Mouse (Mus musculus) G1E (cell line): ENCODE results near the gene Tchhl1. TPM values are rescaled to one million over a fixed set of nuclear protein-coding genes. Genes with fewer than 3 reads are reported as not detected.

Experiments used
- ATAC-seq: 2 replicates; pipeline ENCODE4 v1.8.0; 2016; ENCODE audit warnings: mild to moderate bottlenecking; ENCODE audit not compliant: insufficient number of reproducible peaks, poor library complexity, low FRiP score, severe bottlenecking; ENCODE audit errors: extremely low read depth
- DNase-seq: peaks from one replicate; pipeline ENCODE4 v3.0.0; 2012; ENCODE audit warnings: low spot score
- H3K27me3 ChIP-seq: 2 replicates; pipeline ENCODE4 v1.6.1; 2012; ENCODE audit warnings: mild to moderate bottlenecking, low read length, inconsistent platforms; ENCODE audit not compliant: insufficient read depth
- H3K36me3 ChIP-seq: replicated peaks from 2 replicates; pipeline ENCODE3; 2012; ENCODE audit warnings: mild to moderate bottlenecking, inconsistent platforms
- H3K4me1 ChIP-seq: 2 replicates; pipeline ENCODE4 v1.6.1; 2012; ENCODE audit warnings: low read depth, low read length, inconsistent platforms, mixed read lengths; ENCODE audit not compliant: insufficient read depth
- H3K4me3 ChIP-seq: 2 replicates; pipeline ENCODE4 v1.5.1; 2012; ENCODE audit warnings: low read depth, mild to moderate bottlenecking, inconsistent platforms, low read length, moderate library complexity, mixed read lengths
- H3K9me3 ChIP-seq: replicated peaks from 2 replicates; pipeline ENCODE4 v1.6.1; 2012; ENCODE audit warnings: inconsistent platforms
- CTCF ChIP-seq: IDR thresholded peaks from 2 replicates; pipeline ENCODE4 v1.5.1; 2012; ENCODE audit warnings: low read depth, low read length, inconsistent platforms, mixed read lengths
- GATA1 ChIP-seq: IDR thresholded peaks from 2 replicates; pipeline ENCODE4 v1.6.1; 2012; ENCODE audit warnings: borderline replicate concordance, low read length, inconsistent platforms, mixed read lengths
- GATA2 ChIP-seq: IDR thresholded peaks from 2 replicates; pipeline ENCODE4 v1.6.1; 2012; ENCODE audit warnings: low read depth, low read length, inconsistent platforms, borderline replicate concordance
- POLR2AphosphoS5 ChIP-seq: IDR thresholded peaks from 2 replicates; pipeline ENCODE4 v1.6.1; 2012; ENCODE audit warnings: low read depth, low read length, inconsistent platforms; ENCODE audit not compliant: insufficient replicate concordance
- TAL1 ChIP-seq: conservative IDR thresholded peaks from 2 replicates; pipeline ENCODE4 v1.6.1; 2012; ENCODE audit warnings: low read depth, low read length, inconsistent platforms, mixed read lengths
- polyA plus RNA-seq: library from polyadenylated mRNA; stranded (reverse); fragments of >175 nt; gene quantifications from 2 replicates; pipeline ENCODE4 v1.2.3, GENCODE M21; 2012
- total RNA-seq, 2 experiments: library from RNA; stranded (forward) in 1 of 2; stranded (reverse) in 1 of 2; fragments of 200-1000 nt in 1 of 2; fragments of >200 nt in 1 of 2; fragmentation: Nextera tagmentation in 1 of 2; gene quantifications; 2 replicates each; pipeline ENCODE4 v1.2.3; 2014 to 2017

Tchhl1 gene
- total and polyA plus RNA-seq, 3 experiments, result 0.33 TPM; not detected in 2

DNA sequence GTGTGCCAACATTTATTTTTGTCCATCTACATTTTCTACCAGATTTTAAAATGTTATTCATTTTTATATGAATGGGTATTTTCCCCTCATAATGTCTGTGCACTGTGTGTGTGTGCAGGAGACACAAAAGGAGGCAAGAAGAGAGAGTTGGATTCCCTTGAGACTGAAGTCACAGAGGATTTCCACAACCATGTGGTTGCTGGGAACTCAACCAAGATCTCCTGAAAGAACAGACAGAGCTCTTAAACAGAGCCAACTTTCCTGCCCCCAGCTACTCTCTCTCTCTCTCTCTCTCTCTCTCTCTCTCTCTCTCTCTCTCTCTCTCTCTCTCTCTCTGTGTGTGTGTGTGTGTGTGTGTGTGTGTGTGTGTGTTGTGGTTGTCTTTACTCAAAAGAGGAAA lies 30.6 kb downstream of the Tchhl1 start:
- no peak for TF ChIP-seq CTCF
- ATAC-seq, result no peak
- Histone ChIP-seq H3K27me3 (no peaks in the 10 kb centered on the region), H3K9me3 (no peaks in the 10 kb centered on the region), H3K36me3 (no peaks in the 10 kb centered on the region), H3K4me1 (no peaks in the 10 kb centered on the region), H3K4me3 (no peak overlapping the region)
- no peak for DNase-seq

DNA sequence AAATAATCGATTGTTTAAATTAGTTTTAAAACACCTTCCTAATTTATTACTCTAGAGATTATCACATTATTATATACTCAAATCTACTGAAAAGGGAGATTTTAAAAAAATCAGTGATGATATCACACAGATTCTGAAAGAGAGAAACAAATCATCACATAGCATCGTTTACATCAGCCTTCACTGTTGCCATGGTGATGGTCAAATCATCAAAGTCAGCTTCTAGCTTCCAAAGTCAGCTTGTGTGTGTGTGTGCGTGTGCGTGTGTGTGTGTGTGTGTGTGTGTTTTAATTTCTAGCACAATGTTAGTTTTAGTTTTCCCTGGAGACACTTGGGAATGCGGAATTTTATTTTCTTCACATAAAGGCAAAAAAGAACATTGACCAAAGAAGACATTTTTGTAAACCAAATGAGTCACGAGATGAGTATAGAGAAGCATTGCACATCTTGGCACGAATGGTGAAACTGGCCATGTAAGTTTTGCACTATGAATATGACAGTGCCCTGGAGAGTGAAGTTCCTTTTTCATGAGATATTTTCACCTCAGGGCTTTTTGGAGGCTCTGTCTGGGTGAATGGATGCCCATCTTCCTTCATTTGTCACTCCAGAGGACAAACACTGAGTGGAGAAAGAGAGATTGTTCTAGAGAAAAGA lies 36.1 kb downstream of the Tchhl1 start:
- TF ChIP-seq GATA1, result no peak
- TF ChIP-seq GATA2, result no peak
- Histone ChIP-seq H3K9me3 (peaks cover 11% of the 10 kb centered on the region), H3K27me3 (no peaks in the 10 kb centered on the region), H3K4me3 (no peak overlapping the region), H3K36me3 (no peaks in the 10 kb centered on the region), H3K4me1 (no peaks in the 10 kb centered on the region)
- ATAC-seq (no peak), DNase-seq (no peak)

- no peaks in the 10 kb centered on the region for H3K36me3 ChIP-seq
- H3K9me3 ChIP-seq, result peaks cover 13% of the 10 kb centered on the region
- ATAC-seq (no peak), DNase-seq (no peak)
- TF ChIP-seq CTCF, result no peak
- TF ChIP-seq GATA2, result no peak
- no peak for TF ChIP-seq POLR2AphosphoS5
- no peak for TF ChIP-seq GATA1
- TF ChIP-seq TAL1, result no peak
- H3K4me1 ChIP-seq, result no peaks in the 10 kb centered on the region
- H3K27me3 ChIP-seq, result no peaks in the 10 kb centered on the region
- no peak overlapping the region for H3K4me3 ChIP-seq
These were observed 37.7 kb downstream of the Tchhl1 start for GRCm38 (mm10) chr3:93505960-93506863.

DNA sequence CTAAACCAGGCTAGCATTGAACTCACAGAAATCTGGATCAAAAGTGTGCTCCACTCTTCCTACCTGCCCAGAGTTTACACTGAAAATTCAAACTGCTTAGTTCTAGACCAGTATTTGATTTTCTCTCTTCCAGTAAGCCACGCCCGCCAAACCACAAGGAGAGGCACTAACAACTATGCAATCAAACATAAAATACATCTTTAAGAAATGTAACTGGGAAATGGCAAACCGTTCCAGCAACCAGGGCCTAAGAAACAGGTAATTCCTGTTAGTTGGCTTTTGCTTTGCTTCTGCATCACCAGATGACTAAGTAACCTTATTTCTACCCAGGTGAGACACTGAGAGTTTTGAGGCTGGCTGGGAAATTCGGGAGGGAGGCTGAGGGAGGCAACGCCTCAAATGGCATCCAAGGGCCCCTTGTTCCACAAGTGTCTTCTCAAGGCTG lies 38.3 kb downstream of the Tchhl1 start:
- no peak for ATAC-seq
- H3K36me3 ChIP-seq, result no peaks in the 10 kb centered on the region
- no peaks in the 10 kb centered on the region for H3K4me1 ChIP-seq
- TF ChIP-seq GATA2 (no peak), POLR2AphosphoS5 (no peak), GATA1 (no peak), CTCF (no peak), TAL1 (no peak)
- H3K4me3 ChIP-seq, result no peak overlapping the region
- peaks cover 15% of the 10 kb centered on the region for H3K9me3 ChIP-seq
- no peaks in the 10 kb centered on the region for H3K27me3 ChIP-seq
- no peak for DNase-seq

- no peak overlapping the region for H3K4me3 ChIP-seq
- no peaks in the 10 kb centered on the region for H3K36me3 ChIP-seq
- H3K4me1 ChIP-seq, result no peaks in the 10 kb centered on the region
- ATAC-seq (no peak), DNase-seq (no peak)
- TF ChIP-seq GATA2 (no peak), GATA1 (no peak), CTCF (no peak), TAL1 (no peak), POLR2AphosphoS5 (no peak)
- peaks cover 15% of the 10 kb centered on the region for H3K9me3 ChIP-seq
- no peaks in the 10 kb centered on the region for H3K27me3 ChIP-seq
These were observed 40.7 kb downstream of the Tchhl1 start for GRCm38 (mm10) chr3:93509301-93509700.

- ATAC-seq (no peak), DNase-seq (no peak)
- H3K9me3 ChIP-seq, result peaks cover 19% of the 10 kb centered on the region
- H3K27me3 ChIP-seq, result no peaks in the 10 kb centered on the region
- no peaks in the 10 kb centered on the region for H3K36me3 ChIP-seq
- H3K4me1 ChIP-seq, result no peaks in the 10 kb centered on the region
- H3K4me3 ChIP-seq, result no peak overlapping the region
- TF ChIP-seq CTCF (no peak), GATA2 (no peak), TAL1 (no peak), POLR2AphosphoS5 (no peak), GATA1 (no peak)
These were observed 42.5 kb downstream of the Tchhl1 start for GRCm38 (mm10) chr3:93511036-93511435.
